Comparison of ENCODE assay signal across 15 mouse cellular contexts in the genomic region with DNA sequence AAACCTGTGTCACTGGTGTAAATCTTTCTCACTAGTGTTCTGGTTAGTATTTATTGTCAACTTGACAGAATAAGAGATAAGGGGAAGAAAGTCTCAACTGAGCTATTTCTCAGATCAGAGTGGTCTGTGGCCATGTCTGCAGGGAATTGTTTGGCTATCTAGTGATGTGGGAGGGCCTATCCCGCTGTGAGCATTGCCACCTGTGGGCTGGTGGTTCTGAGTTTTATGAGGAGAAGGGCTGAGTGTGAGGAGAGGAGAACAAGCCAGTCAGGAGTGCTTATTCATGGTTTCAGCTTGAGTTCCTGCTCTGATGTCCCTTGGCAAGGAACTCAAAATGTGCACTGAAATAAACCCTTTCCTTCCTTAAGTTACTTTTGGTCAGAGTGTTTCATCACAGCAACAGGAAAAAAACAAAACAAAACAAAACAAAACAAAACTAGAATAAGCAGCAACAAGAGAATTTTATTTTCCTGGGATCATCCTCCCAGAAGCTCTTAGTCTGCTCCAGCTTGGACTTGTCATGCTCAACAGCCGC. TPM values are rescaled to one million over a fixed set of nuclear protein-coding genes. Genes with fewer than 3 reads are reported as not detected.
DNase-seq lines count a peak whose midpoint lies in the region; ATAC-seq and TF ChIP-seq lines count a peak whose summit lies in the region.
"Had no signal": no experiment of that assay in that cellular context is flagged by ENCODE, and none has a peak within 500 bp of the region (broad histone marks: within the 10 kb centered on the region; RNA-seq: fewer than 3 reads in every experiment).

No protein-coding gene starts in this region.

- no peak for DNase-seq in heart, postnatal 0 days (ENCODE audit: low spot score)
- DNase-seq in heart, postnatal 10 days, result no peak
- DNase-seq in lung, adult 2 months, result no peak
- no peak for DNase-seq in layer of hippocampus, adult 9-10 months (ENCODE audit: low spot score)
- DNase-seq in urinary bladder, postnatal 25 days (ENCODE audit: low spot score), result no peak
- DNase-seq: cerebellum, adult 18-20 months had no signal

- 42% methylated on average over 2 of the region's 2 CpGs for WGBS in heart, postnatal 0 days
- WGBS in lung, embryonic 15.5 days, result 14% methylated on average over 2 of the region's 2 CpGs
- 52% methylated on average over 2 of the region's 2 CpGs for WGBS in lung, adult 2 months
- WGBS in lung, embryonic 16.5 days, result 18% methylated on average over 2 of the region's 2 CpGs

- no peaks in the 10 kb centered on the region for H3K36me3 ChIP-seq in heart, postnatal 0 days (replicated peaks; ENCODE audit: control insufficient read depth, insufficient read depth, low read length)
- no peaks in the 10 kb centered on the region for H3K36me3 ChIP-seq in lung, embryonic 15.5 days
- no peaks in the 10 kb centered on the region for H3K36me3 ChIP-seq in lung, embryonic 16.5 days (ENCODE audit: control insufficient read depth, insufficient read depth, low read length)
- H3K36me3 ChIP-seq: forebrain, embryonic 15.5 days; limb, embryonic 15.5 days had no signal

- no peak overlapping the region for H3K9ac ChIP-seq in heart, postnatal 0 days (replicated peaks; ENCODE audit: low read depth, low read length)
- H3K9ac ChIP-seq in lung, embryonic 15.5 days, result no peak overlapping the region
- no peak overlapping the region for H3K9ac ChIP-seq in lung, embryonic 16.5 days (ENCODE audit: low read length)
- H3K9ac ChIP-seq: forebrain, embryonic 15.5 days; limb, embryonic 15.5 days had no signal

- no peak overlapping the region for H3K27ac ChIP-seq in heart, postnatal 0 days (ENCODE audit: low read depth)
- H3K27ac ChIP-seq in lung, embryonic 15.5 days, result no peak overlapping the region; the same call in 1 of the 2 replicates
- H3K27ac ChIP-seq in lung, embryonic 16.5 days (ENCODE audit: low read length), result peak overlapping the region; percentile 61
- H3K27ac ChIP-seq: forebrain, embryonic 15.5 days; limb, embryonic 15.5 days had no signal

- ATAC-seq in heart, postnatal 0 days (ENCODE audit: insufficient read depth, low read depth), result peak; percentile 28; the same call in 1 of the 2 replicates
- peak; percentile 60 for ATAC-seq in lung, embryonic 15.5 days (ENCODE audit: borderline replicate concordance, extremely low read depth, low FRiP score, low TSS enrichment)
- ATAC-seq in lung, embryonic 16.5 days (ENCODE audit: low read depth), result peak; percentile 53
- ATAC-seq: forebrain, embryonic 15.5 days had no signal

- H3K4me3 ChIP-seq in heart, postnatal 0 days (ENCODE audit: low read depth, low read length), result no peak overlapping the region
- H3K4me3 ChIP-seq in lung, embryonic 15.5 days, result no peak overlapping the region
- no peak overlapping the region for H3K4me3 ChIP-seq in lung, adult 2 months (replicated peaks; ENCODE audit: extremely low read depth, low read depth, low read length)
- no peak overlapping the region for H3K4me3 ChIP-seq in lung, embryonic 16.5 days (ENCODE audit: low read length)
- H3K4me3 ChIP-seq: forebrain, embryonic 15.5 days; limb, embryonic 15.5 days; megakaryocyte, embryonic 14.5 days had no signal

- no peak overlapping the region for H3K4me2 ChIP-seq in heart, postnatal 0 days (ENCODE audit: low read depth, low read length)
- H3K4me2 ChIP-seq in lung, embryonic 15.5 days, result no peak overlapping the region
- H3K4me2 ChIP-seq in lung, embryonic 16.5 days (ENCODE audit: low read depth, low read length), result no peak overlapping the region
- H3K4me2 ChIP-seq: forebrain, embryonic 15.5 days; limb, embryonic 15.5 days had no signal

- no peaks in the 10 kb centered on the region for H3K27me3 ChIP-seq in heart, postnatal 0 days (ENCODE audit: control insufficient read depth, insufficient read depth, low read length)
- no peaks in the 10 kb centered on the region for H3K27me3 ChIP-seq in lung, embryonic 15.5 days
- no peaks in the 10 kb centered on the region for H3K27me3 ChIP-seq in lung, embryonic 16.5 days (ENCODE audit: control insufficient read depth, insufficient read depth, low read depth, low read length)
- H3K27me3 ChIP-seq: CH12.LX; forebrain, embryonic 15.5 days; limb, embryonic 15.5 days had no signal

- no peaks in the 10 kb centered on the region for H3K4me1 ChIP-seq in heart, postnatal 0 days (ENCODE audit: control insufficient read depth, insufficient read depth)
- H3K4me1 ChIP-seq in lung, embryonic 15.5 days, result peaks cover 17% of the 10 kb centered on the region
- peaks cover 4% of the 10 kb centered on the region for H3K4me1 ChIP-seq in lung, adult 2 months (ENCODE audit: control insufficient read depth, insufficient read depth, low read length)
- H3K4me1 ChIP-seq in lung, embryonic 16.5 days (replicated peaks; ENCODE audit: control insufficient read depth, insufficient read depth, low read length), result peaks cover 7% of the 10 kb centered on the region; the same call in 1 of the 2 replicates
- H3K4me1 ChIP-seq: forebrain, embryonic 15.5 days; limb, embryonic 15.5 days had no signal

- TF ChIP-seq CTCF in heart, postnatal 0 days (IDR thresholded peaks at IDR 0.05; ENCODE audit: low read depth), result no peak
- TF ChIP-seq CTCF in lung, adult 2 months (IDR thresholded peaks at IDR 0.05; ENCODE audit: insufficient read depth, low read length), result no peak

- TF ChIP-seq POLR2A in lung, adult 2 months (IDR thresholded peaks at IDR 0.05; ENCODE audit: borderline replicate concordance, extremely low read depth, low read depth, low read length), result no peak

- intact Hi-C loops in heart, postnatal 10 days (cut with DNase I), result no loop called here

- TF ChIP-seq EP300 in heart, postnatal 0 days (IDR thresholded peaks at IDR 0.05; ENCODE audit: low read depth), result no peak

- no peaks in the 10 kb centered on the region for H3K9me3 ChIP-seq in heart, postnatal 0 days (replicated peaks; ENCODE audit: control insufficient read depth, low read length)
- no peaks in the 10 kb centered on the region for H3K9me3 ChIP-seq in lung, embryonic 15.5 days
- no peaks in the 10 kb centered on the region for H3K9me3 ChIP-seq in lung, embryonic 16.5 days (ENCODE audit: control insufficient read depth, low read length)
- H3K9me3 ChIP-seq: forebrain, embryonic 15.5 days; limb, embryonic 15.5 days; megakaryocyte, embryonic 14.5 days had no signal

RNA-seq across cellular contexts. Expression of a gene that starts 8.2 kb away (rescaled TPM):
- total RNA-seq in heart, postnatal 0 days (2014; rRNA removed; ENCODE audit: low replicate concordance), result not detected in 2 replicates
- not detected in 2 replicates for polyA plus RNA-seq in heart, postnatal 0 days (2015; fragmentation: Nextera tagmentation; extraction: Ambion mirVana)
- not detected for total RNA-seq in heart, postnatal 10 days (2021)
- polyA plus RNA-seq in lung, embryonic 15.5 days (2015; fragmentation: Nextera tagmentation; extraction: Ambion mirVana), result not detected in 2 replicates
- 0.63 and 0.92 TPM in 2 replicates for polyA plus RNA-seq in lung, adult 2 months (2012; rRNA removed)
- polyA plus RNA-seq in lung, embryonic 16.5 days (2015; fragmentation: Nextera tagmentation; extraction: Ambion mirVana), result not detected in 2 replicates
- total RNA-seq: CH12.LX; gastrocnemius, adult 18-20 months; layer of hippocampus, adult 8-10 months; left cerebral cortex, postnatal 10 days had no signal
- polyA plus RNA-seq: forebrain, embryonic 15.5 days; limb, embryonic 15.5 days had no signal

RNA-seq across cellular contexts. Expression of a gene that starts 13.4 kb away (rescaled TPM):
- not detected in 2 replicates for total RNA-seq in heart, postnatal 0 days (2014; rRNA removed; ENCODE audit: low replicate concordance)
- not detected in 2 replicates for polyA plus RNA-seq in heart, postnatal 0 days (2015; fragmentation: Nextera tagmentation; extraction: Ambion mirVana)
- under 1 TPM; 0.25 to 0.31 TPM for total RNA-seq in heart, postnatal 10 days (2021)
- not detected in 2 replicates for polyA plus RNA-seq in lung, embryonic 15.5 days (2015; fragmentation: Nextera tagmentation; extraction: Ambion mirVana)
- 0.50 TPM in 1 of 2 replicates, not detected in the other for polyA plus RNA-seq in lung, adult 2 months (2012; rRNA removed)
- not detected in 2 replicates for polyA plus RNA-seq in lung, embryonic 16.5 days (2015; fragmentation: Nextera tagmentation; extraction: Ambion mirVana)
- total RNA-seq: CH12.LX; gastrocnemius, adult 18-20 months; left cerebral cortex, postnatal 10 days had no signal
- polyA plus RNA-seq: forebrain, embryonic 15.5 days; limb, embryonic 15.5 days had no signal

RNA-seq across cellular contexts. Expression of a gene that starts 18.8 kb away (rescaled TPM):
- total RNA-seq in heart, postnatal 0 days (2014; rRNA removed; ENCODE audit: low replicate concordance), result 0.35 TPM in 1 of 2 replicates, not detected in the other
- 0.33 and 0.48 TPM in 2 replicates for polyA plus RNA-seq in heart, postnatal 0 days (2015; fragmentation: Nextera tagmentation; extraction: Ambion mirVana)
- under 1 TPM; 0.60 to 0.72 TPM for total RNA-seq in heart, postnatal 10 days (2021)
- polyA plus RNA-seq in lung, embryonic 15.5 days (2015; fragmentation: Nextera tagmentation; extraction: Ambion mirVana), result 14.2 and 16.9 TPM in 2 replicates
- 22.4 and 26.7 TPM in 2 replicates for polyA plus RNA-seq in lung, adult 2 months (2012; rRNA removed)
- 18.5 and 18.8 TPM in 2 replicates for polyA plus RNA-seq in lung, embryonic 16.5 days (2015; fragmentation: Nextera tagmentation; extraction: Ambion mirVana)
- total RNA-seq: CH12.LX had no signal

RNA-seq across cellular contexts. Expression of a gene that starts 42.4 kb away (rescaled TPM):
- total RNA-seq in heart, postnatal 0 days (2014; rRNA removed; ENCODE audit: low replicate concordance), result 96.2 and 140 TPM in 2 replicates
- polyA plus RNA-seq in heart, postnatal 0 days (2015; fragmentation: Nextera tagmentation; extraction: Ambion mirVana), result 86.4 and 89.9 TPM in 2 replicates
- 100 to 1,000 TPM; 104 to 121 TPM for total RNA-seq in heart, postnatal 10 days (2021)
- 161 and 167 TPM in 2 replicates for polyA plus RNA-seq in lung, embryonic 15.5 days (2015; fragmentation: Nextera tagmentation; extraction: Ambion mirVana)
- 311 and 352 TPM in 2 replicates for polyA plus RNA-seq in lung, adult 2 months (2012; rRNA removed)
- polyA plus RNA-seq in lung, embryonic 16.5 days (2015; fragmentation: Nextera tagmentation; extraction: Ambion mirVana), result 188 and 203 TPM in 2 replicates

RNA-seq across cellular contexts. Expression of a gene that starts 42.5 kb away (rescaled TPM):
- total RNA-seq in heart, postnatal 0 days (2014; rRNA removed; ENCODE audit: low replicate concordance), result not detected in 2 replicates
- not detected in 2 replicates for polyA plus RNA-seq in heart, postnatal 0 days (2015; fragmentation: Nextera tagmentation; extraction: Ambion mirVana)
- total RNA-seq in heart, postnatal 10 days (2021), result not detected
- not detected in 2 replicates for polyA plus RNA-seq in lung, embryonic 15.5 days (2015; fragmentation: Nextera tagmentation; extraction: Ambion mirVana)
- 0.22 TPM in 1 of 2 replicates, not detected in the other for polyA plus RNA-seq in lung, adult 2 months (2012; rRNA removed)
- not detected in 2 replicates for polyA plus RNA-seq in lung, embryonic 16.5 days (2015; fragmentation: Nextera tagmentation; extraction: Ambion mirVana)
- total RNA-seq: CH12.LX; gastrocnemius, adult 18-20 months; layer of hippocampus, adult 8-10 months; left cerebral cortex, postnatal 10 days had no signal
- polyA plus RNA-seq: forebrain, embryonic 15.5 days; limb, embryonic 15.5 days had no signal

Comparison
In these comparisons a context has a peak if more than half of its experiments do, and no peak if none do; other contexts are left out.
1. RNA of a gene that starts 18.8 kb away (polyA plus RNA-seq): 22.4 to 26.7 TPM in lung, adult 2 months, 18.5 to 18.8 TPM in lung, embryonic 16.5 days and 14.2 to 16.9 TPM in lung, embryonic 15.5 days; 0.33 to 0.48 TPM in heart, postnatal 0 days; every median in the first group is over 10 times any median in the second.
2. Peak in every context shown above with its lines, with median percentiles within 50 percentile points of each other: ATAC-seq.